Mouse (Mus musculus) ES-CJ7 (cell line): Measurements from ENCODE around the gene Hist1h4b.

Experiments
- DNase-seq: peaks from one replicate; pipeline ENCODE4 v3.0.0; 2011; ENCODE audit warnings: low read depth, low spot score

Hist1h4b gene

DNA sequence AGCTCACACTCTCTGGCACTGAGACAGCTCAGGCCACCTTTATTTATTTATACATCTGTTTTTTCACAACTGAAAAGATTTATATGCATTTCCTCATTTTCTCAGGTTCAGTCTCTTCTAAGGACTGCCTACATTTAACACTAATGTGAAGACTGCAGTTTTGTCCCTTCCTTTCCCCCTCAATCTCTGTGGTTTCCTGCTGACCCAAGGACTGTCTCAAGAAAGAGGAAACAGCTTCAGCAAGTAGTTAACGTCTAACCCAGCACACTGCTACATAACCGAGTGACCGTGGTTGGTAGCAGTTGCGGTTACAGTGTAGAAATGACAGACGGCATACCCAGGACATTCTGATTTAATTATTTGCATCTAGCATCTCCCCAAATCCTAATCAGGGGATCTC lies 42.6 kb downstream of the Hist1h4b start:
- DNase-seq, result no peak

DNA sequence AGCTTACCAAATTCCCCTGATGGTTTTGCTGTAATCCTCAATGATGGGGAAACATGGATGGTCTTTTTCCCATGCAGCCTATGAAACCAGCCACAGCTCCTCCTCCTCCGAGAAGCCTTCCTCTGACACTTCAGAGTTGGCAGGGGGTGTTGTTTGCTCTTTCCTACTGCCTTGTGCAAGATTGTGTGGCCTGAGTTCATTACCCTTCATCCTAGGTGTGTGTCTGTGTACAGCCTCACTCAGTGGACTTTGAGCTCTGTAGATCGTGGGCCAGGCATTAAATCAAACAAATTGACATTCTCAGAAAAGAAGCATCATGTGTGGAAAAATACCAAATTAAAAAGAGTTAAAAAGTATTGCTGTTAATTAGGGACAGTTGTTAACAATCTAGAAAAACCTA lies 47.7 kb downstream of the Hist1h4b start:
- no peak for DNase-seq

DNA sequence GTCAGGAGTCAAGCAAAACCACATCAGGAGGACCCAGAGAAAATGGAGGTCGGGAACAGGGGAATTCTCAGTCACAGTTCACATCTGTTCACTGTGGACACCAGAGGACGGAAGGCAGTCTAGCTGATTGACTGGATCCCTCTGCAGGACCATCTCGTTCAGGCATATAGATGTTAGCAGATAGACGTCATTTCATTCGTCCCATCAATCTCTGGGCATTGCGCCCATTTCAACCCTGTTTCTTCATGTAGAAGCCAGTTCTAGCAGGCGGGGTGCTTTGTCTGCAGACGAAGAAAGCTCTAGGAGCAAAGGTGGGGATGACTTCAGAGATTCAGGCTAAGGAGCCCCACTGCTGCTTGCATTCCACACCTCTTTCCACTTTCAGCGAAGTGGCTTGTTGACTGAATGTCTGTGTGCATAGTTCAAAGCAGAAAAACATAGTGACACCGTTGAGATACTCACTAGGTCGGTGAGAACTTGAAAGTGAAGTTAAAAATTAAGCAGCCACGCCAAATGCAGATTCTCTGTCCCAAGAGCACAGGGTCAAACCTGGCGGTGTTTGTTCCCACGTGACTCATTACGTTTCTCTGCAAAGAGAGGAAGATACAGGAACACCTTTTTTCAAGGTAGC lies 49.7 kb downstream of the Hist1h4b start, which contains the start of gene Slc17a2:
Gene Slc17a2 (plus strand): TSS at position 572 of the 631 bp plus-strand sequence.
- no peak for DNase-seq
